Mouse (Mus musculus): ENCODE measurements around the gene Abca17.

The Abca17 gene

GRCm38 (mm10) chr17:24243311-24243969 is 107.4 kb downstream of the Abca17 start:
- no peak for DNase-seq (ENCODE audit: low spot score in 2 of 2)

- no peak for DNase-seq (ENCODE audit: low spot score in 2 of 2)
Observed at GRCm38 (mm10) chr17:24236921-24237320, 113.9 kb downstream of the Abca17 start.

GRCm38 (mm10) chr17:24236479-24236878 is 114.4 kb downstream of the Abca17 start:
- DNase-seq (ENCODE audit: low spot score in 2 of 2): no peak

DNA sequence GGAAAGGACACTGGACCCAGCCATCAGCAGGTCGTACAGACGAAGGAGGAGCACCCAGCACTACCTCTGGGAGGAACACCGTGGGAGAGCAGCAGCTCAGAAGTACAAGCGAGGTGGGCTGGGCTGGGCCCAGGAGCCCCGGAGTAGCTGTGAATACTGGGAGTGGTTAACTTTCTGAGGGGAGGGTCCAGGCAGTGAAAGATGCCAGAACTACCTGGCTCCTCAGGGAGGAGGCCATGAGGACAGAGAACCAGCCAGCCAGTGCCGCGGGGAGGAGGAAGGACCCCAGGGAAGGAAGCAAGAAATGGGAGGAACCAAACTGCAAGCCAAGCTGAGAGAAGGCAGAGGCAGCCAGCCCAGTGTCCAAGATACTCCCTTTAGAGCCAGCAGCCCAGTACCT is 122.9 kb downstream of the Abca17 start:
- DNase-seq (ENCODE audit: low spot score in 2 of 2): no peak

DNA sequence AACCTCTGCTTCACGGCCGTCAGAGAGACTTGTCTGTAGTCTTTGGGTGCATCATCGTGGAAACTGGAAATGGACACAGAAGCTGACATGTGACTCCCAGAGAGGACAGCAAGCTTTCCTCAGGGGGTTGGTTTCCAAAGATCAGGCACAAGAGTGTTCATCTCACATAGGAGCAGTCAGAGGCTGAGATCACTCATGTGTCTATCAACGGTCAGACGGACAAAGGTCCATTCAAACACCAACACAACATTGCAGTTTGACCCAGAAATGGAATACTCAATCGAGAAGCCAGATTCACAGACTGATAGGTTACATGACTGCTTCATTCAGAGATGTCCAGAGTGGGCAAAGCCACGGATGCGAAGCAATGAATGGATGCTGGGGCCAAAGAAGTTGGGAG is 124.1 kb downstream of the Abca17 start:
- no peak for DNase-seq (ENCODE audit: low spot score in 2 of 2)

- DNase-seq (ENCODE audit: low spot score in 2 of 2): no peak
Observed at GRCm38 (mm10) chr17:24225851-24226250, 125.0 kb downstream of the Abca17 start.

DNA sequence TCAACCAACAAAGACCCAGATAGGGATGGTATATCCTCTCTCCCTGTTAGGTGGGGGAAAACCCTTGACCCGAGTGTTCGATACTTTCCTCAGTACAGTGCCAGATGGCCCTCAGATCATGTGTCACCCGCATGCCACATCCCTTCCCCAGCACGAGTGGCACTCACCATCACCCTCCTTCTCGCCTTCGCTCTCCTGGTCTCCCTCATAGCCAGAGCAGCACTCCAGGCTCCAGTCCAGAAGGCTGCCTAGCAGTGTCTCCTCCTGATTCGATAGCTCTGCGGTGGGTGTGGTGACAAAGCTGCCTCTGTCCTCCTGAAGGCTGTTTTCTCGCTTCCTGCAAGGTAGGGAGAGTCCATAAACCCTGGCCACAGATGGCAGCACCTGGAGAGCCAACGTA is 126.1 kb downstream of the Abca17 start:
- DNase-seq (ENCODE audit: low spot score in 2 of 2): no peak

DNA sequence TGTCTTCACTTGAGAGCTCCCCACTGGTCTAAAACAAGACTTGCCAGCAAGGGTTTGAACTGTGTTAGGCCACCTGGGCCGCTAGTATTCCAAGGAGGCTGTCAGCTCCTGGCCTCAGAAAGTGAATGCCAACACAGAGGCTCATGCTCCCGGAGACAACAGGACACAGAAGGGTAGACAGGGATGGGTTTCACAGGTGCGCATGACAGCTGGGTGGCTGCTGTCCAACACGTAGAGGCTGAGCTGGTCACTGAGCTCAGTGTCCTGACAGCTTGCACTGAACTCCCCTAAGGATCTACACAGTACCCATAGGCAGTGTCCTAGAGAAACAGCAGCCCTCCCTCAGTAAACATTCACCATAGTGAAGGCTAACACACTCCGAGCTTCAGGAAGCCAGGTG is 127.4 kb downstream of the Abca17 start:
- no peak for DNase-seq (ENCODE audit: low spot score in 2 of 2)

- no peak for DNase-seq (ENCODE audit: low spot score in 2 of 2)
Observed at GRCm38 (mm10) chr17:24222653-24223052, 128.2 kb downstream of the Abca17 start.

DNA sequence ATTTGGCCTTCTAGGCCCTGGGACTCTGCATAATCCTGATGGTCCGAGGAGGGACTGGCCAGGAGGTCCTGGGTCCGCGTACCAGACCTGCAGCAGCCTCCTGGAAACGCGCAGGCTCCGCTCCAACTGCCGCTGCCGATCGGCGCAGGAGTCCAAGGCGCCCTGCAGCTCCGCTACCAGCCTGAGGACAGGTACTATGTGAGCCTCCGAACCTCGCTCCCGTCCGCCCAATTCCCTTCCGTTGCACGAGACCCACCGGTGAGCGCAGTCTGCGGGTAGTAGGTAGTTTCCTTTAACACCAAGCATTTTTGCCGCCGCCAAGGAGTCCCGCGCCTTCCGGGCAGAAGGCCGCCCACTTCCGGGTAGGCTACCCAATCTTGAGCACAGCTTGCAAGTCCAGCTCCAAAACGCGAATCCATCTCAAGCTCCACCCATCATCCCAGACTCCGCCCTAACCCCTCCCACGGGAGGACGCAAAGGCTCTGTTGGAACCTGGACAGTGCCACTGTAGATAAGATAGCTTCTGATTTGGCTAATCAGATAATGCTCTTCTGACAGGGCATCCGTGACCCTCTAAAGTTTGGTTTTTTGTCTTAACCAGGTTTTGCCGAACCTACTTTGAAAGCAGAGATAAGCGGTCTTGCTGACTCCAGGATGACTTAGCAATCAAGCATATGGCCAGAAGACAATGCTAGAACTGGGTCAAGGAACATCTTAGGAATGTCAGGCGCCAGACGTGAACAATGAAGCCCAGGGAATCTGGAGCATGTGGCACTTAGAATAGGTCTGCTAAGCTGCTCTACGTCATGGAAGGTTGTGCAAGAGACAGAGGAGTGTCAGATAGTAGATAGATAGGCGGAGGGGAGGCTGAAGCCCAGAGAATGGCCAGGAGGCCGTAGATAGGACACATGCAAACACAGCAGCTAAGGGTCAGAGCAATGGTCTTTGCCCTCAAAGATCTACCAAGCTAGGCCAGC is 130.1 kb downstream of the Abca17 start, which contains the start of gene Tedc2:
Gene Tedc2, minus strand, starts transcription at position 417 of the 977 bp plus-strand sequence.
- DNase-seq (ENCODE audit: low spot score in 2 of 2): peak; percentile 88 to 94

DNA sequence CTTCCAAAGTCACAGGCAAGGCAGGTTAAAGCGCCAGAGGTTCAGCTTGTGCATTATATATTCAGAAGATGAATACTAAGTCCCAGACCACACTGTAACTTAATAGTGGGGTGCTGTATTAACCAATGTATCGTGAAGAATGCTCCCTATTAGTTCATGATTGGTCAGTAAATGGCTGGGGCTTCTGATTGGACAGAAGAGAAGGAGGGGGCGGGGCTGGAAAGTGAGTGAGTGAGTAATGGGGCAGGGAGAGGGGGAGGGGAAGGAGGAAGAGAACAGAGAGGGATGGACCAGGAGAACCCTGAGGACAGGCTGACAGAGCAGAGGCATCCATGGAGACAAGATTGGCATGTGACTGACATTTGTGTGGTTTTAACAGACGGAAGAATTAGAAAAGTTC is 134.0 kb downstream of the Abca17 start:
- no peak for DNase-seq (ENCODE audit: low spot score in 2 of 2)

Measured in right cerebral cortex, postnatal 36 days (tissue).